Mouse (Mus musculus): Measurements from ENCODE around the gene Tnfsf14. TPM values are rescaled to one million over a fixed set of nuclear protein-coding genes. Genes with fewer than 3 reads are reported as not detected.

Tnfsf14 gene
- 2.1 and 3.5 TPM in 2 replicates for total RNA-seq (2015)
- total RNA-seq (2017) = 6.2 and 6.8 TPM in 2 replicates

GRCm38 (mm10) chr17:57194041-57194507 lies at the start of gene Tnfsf14:
Gene Tnfsf14 (minus strand): TSS chr17:57194177.
- ATAC-seq (replicated peaks; ENCODE audit: poor library complexity) = peak; percentile 84

- ATAC-seq (replicated peaks; ENCODE audit: poor library complexity) = no peak
Measured at GRCm38 (mm10) chr17:57237181-57237580, 43.2 kb upstream of the Tnfsf14 start.

DNA sequence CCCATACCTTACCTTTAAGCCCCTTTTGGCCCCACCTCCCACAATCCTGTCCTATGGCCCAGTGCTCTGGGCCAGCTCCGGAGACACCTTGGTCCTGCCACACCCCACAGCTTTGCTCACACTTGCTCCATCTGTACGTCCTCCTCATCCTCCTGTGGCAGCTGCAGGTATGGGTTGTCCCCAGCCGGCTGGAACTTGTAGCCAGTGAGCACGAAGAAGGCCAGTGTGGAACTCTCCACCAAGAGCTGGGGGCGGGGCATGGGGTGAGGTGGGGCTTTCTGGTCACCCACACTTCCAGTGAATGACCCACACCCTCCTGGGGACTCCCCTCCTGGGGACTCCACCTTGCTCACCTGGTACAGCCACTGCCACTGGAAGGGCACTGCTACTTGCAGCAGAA lies 41.8 kb upstream of the Tnfsf14 start:
- no peak for ATAC-seq (replicated peaks; ENCODE audit: poor library complexity)

- ATAC-seq (replicated peaks; ENCODE audit: poor library complexity) = no peak
Measured at GRCm38 (mm10) chr17:57234254-57234928, 40.4 kb upstream of the Tnfsf14 start.

GRCm38 (mm10) chr17:57233038-57233437 lies 39.1 kb upstream of the Tnfsf14 start:
- no peak for ATAC-seq (replicated peaks; ENCODE audit: poor library complexity)

DNA sequence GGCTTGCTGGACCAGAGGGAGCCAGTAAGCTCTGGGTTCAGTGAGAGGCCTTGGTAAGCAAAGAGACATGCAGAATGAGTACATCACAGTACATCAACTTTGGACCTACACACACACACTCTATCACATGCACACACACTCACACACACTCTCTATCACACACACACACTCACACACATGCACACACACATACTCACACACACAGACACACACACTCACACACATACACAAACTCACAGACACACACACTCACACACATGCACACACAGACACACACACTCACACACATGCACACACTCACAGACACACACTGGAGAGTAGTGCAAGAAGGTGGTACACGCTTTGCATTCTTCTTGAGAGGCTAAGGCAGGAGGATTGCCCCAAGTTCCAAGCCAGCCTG lies 38.2 kb upstream of the Tnfsf14 start:
- ATAC-seq (replicated peaks; ENCODE audit: poor library complexity) = no peak

GRCm38 (mm10) chr17:57231321-57231771 lies 37.4 kb upstream of the Tnfsf14 start:
- ATAC-seq (replicated peaks; ENCODE audit: poor library complexity) = peak; percentile 51

DNA sequence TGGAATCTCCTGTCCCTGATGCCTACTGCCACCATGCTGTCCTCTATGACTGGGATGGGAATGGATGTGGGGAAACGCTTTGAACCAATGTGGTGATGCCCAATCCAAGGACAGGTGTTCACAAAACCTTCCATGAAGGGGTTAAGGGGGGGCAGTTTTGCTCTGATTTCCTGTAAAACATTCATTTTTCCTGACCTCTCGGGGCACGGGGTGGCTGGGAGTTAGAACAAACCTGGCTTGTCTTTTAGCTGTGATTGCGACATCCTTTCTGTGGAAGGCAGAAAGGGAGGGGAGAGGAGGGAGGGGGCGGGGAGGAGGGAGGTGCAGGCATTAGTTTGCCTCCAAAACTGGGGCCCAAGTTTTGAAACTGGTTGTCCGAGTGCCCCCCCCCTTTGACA lies 36.8 kb upstream of the Tnfsf14 start:
- peak; percentile 27 for ATAC-seq (replicated peaks; ENCODE audit: poor library complexity)

GRCm38 (mm10) chr17:57229851-57230727 lies 36.1 kb upstream of the Tnfsf14 start:
- no peak; the same call in 1 of the 2 replicates for ATAC-seq (replicated peaks; ENCODE audit: poor library complexity)

GRCm38 (mm10) chr17:57228873-57229272 lies 34.9 kb upstream of the Tnfsf14 start:
- ATAC-seq (replicated peaks; ENCODE audit: poor library complexity) = no peak

DNA sequence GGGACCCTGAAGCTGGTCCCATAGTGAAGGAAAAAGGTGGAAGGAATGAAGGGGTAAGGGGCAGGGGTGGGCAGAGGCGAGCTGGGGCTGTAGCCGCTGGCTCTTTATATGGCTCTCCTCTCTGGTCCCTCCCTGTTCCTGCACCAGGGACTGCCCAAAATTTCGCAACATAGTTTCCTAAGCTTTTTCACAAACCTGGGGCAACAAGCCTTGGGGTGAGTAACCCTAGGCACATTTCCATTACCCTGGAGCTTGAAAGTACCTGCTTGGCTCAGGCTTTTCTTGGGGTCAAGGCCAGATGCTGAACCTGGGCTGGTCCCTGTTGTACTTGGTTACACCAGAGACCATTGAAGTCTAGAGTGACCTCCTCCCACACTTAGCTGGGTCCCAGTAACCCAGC lies 34.0 kb upstream of the Tnfsf14 start, which contains the start of gene C3:
Gene C3 (minus strand): TSS at position 123 of the 400 bp plus-strand sequence.
- peak; percentile 67 for ATAC-seq (replicated peaks; ENCODE audit: poor library complexity)

DNA sequence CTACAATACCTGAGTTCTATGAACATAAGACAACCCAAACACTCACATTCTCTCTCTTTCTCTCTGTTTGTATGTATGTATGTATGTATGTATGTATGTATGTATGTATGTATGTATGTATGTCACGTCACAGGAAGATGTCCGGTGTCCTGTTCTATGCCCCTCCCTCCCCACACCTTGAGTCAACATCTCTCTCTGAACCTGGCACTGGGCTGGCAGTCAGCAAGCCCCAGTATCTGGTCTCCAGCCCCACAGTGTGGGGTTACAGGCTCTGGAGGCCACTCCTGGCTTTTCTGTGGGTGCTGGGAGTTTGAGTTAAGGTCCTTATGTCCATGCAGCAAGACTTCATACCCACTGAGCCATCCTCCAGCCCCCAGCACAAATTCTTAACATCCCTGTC lies 33.5 kb upstream of the Tnfsf14 start:
- ATAC-seq (replicated peaks; ENCODE audit: poor library complexity) = no peak

- ATAC-seq (replicated peaks; ENCODE audit: poor library complexity) = no peak
Measured at GRCm38 (mm10) chr17:57223313-57223712, 29.3 kb upstream of the Tnfsf14 start.

DNA sequence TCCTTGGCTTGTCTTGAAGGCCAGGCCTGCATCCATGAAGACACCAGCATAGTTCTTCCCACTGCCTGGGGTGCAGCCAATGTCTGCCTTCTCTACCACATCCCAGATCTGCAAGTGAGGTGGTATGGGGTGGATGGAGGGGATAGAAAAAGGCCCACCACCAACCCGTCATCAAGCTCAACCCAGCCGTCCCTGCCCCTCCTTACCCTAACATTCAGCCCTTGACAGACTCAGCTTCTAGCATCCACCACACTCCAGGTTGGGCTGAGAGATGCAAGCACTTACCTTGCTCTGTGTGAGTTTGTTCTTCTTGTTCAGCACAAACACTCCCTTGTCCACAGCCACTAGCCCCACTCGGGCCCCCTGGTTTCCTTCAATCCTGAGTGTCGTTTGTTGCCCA lies 27.9 kb upstream of the Tnfsf14 start:
- ATAC-seq (replicated peaks; ENCODE audit: poor library complexity) = no peak

DNA sequence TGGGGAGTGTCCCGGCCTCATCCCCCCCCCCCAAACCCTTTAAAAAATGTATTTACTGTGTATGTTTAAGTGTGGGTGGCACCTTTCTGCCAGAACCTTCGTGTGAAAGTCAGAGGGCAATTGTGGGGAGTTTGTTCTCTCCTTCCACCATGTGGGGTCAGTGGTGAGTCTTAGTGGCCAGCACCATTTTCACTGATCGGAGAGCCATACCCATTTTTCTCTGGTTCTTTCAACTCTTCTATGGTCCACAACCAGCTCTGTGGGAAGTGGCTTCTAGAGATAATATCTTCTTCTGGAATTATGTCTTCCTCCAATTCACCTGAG lies 25.9 kb upstream of the Tnfsf14 start:
- peak; percentile 62 for ATAC-seq (replicated peaks; ENCODE audit: poor library complexity)

DNA sequence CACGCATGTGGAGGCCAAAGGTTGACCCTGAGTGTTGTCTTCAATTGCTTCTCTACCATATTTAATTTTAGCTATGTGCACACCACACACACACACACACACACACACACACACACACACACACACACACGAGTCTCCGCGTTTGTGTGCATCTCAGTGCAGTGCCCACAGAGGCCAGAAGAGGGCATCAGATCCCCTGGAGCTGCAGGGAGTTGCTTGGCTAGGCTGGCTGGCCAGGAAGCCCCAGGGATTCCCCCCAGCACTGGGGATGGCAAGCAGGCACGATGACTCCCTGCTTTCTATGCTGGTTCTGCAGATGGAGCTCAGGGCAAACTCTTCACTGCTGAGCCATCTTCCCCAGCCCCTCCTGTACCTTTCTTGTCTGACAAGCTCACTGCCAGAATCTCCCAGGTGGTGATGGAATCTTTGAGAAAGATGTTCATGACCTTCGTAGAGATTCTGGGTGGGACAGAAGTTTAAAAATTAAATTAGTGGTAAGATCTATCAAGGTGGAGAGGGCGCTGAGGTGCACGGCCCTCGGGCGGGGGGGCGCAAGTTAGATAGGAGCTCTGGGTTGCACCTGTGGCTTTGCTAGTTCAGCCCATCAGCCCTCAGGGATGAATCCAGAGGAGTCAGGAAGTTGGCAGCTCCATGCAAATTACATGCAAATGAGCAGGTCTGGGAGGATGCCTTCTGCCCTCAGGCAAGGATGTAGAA lies 25.3 kb upstream of the Tnfsf14 start:
- peak; percentile 78 for ATAC-seq (replicated peaks; ENCODE audit: poor library complexity)

GRCm38 (mm10) chr17:57218335-57218900 lies 24.4 kb upstream of the Tnfsf14 start:
- ATAC-seq (replicated peaks; ENCODE audit: poor library complexity) = no peak

- ATAC-seq (replicated peaks; ENCODE audit: poor library complexity) = peak; percentile 47
Measured at GRCm38 (mm10) chr17:57214676-57215387, 20.9 kb upstream of the Tnfsf14 start.

DNA sequence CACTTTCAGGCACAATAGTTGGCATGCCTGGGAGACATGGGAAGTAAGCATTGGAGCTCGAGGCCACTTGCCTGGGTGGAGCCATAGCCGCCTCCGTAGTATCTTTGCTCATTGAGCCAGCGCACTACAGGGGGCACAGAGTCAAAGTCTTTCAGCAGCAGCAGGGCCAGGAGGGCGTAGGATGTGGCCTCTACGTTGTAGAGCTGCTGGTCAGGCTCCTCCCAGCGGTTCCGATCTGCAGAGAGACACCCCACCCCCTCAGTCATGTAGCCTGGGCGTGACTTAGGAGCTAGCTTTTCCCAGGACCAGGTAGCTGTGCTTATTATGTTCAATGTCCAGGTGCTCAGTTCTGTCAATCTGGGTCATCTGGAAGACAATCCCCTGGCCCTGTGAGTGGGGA lies 17.5 kb upstream of the Tnfsf14 start:
- no peak for ATAC-seq (replicated peaks; ENCODE audit: poor library complexity)

DNA sequence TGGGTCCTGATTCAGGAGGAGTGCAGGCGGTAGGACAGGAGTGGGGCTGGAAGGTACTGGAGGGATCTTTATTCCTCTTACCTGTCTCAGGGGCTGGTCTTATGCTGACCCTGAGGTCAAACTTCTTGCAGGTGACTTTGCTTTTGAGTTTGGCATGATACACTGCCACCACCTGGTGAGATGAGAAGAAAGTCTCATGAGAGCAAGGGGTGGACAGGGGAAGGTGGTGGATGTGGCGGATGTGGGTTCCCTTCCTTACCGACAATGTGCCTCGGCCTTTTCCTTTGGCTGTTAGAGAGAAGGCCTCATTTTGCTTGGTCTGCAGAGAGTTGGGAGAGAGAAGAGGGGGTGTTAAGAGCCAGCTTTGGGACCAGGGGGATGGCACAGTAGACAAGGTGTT lies 15.4 kb upstream of the Tnfsf14 start:
- ATAC-seq (replicated peaks; ENCODE audit: poor library complexity) = peak; percentile 74
